Mouse (Mus musculus) retina, postnatal 1 day (tissue): Measurements from ENCODE around the gene Il17rd.

Experiments used
- DNase-seq: peaks from one replicate; pipeline ENCODE4 v3.0.0-alpha.2; 2012

Gene Il17rd

GRCm38 (mm10) chr14:27048231-27048956, 9.7 kb downstream of the Il17rd start:
- DNase-seq: no peak

GRCm38 (mm10) chr14:27050043-27050442, 11.3 kb downstream of the Il17rd start:
- DNase-seq: no peak

GRCm38 (mm10) chr14:27050560-27051510, 12.1 kb downstream of the Il17rd start:
- DNase-seq: no peak

GRCm38 (mm10) chr14:27051511-27051895, 12.8 kb downstream of the Il17rd start:
- DNase-seq: no peak

- DNase-seq: no peak
These were observed 19.9 kb downstream of the Il17rd start for GRCm38 (mm10) chr14:27058535-27059223.

- DNase-seq: no peak
These were observed 20.4 kb downstream of the Il17rd start for GRCm38 (mm10) chr14:27059224-27059558.

- DNase-seq: no peak
These were observed 24.6 kb downstream of the Il17rd start for GRCm38 (mm10) chr14:27063338-27063737.

GRCm38 (mm10) chr14:27066171-27066929, 27.6 kb downstream of the Il17rd start:
- DNase-seq: peak; percentile 90

- DNase-seq: no peak
These were observed 29.1 kb downstream of the Il17rd start for GRCm38 (mm10) chr14:27067866-27068271.

GRCm38 (mm10) chr14:27069434-27070097, 30.8 kb downstream of the Il17rd start:
- peak; percentile 66 for DNase-seq

- no peak for DNase-seq
These were observed 31.4 kb downstream of the Il17rd start for GRCm38 (mm10) chr14:27070128-27070527.

- DNase-seq: no peak
These were observed 32.0 kb downstream of the Il17rd start for GRCm38 (mm10) chr14:27070758-27071157.

GRCm38 (mm10) chr14:27071985-27072384, 33.2 kb downstream of the Il17rd start:
- peak; percentile 63 for DNase-seq

GRCm38 (mm10) chr14:27075084-27075483, 36.3 kb downstream of the Il17rd start:
- no peak for DNase-seq

GRCm38 (mm10) chr14:27075909-27076521, 37.3 kb downstream of the Il17rd start:
- peak; percentile 66 for DNase-seq

GRCm38 (mm10) chr14:27076522-27076920, 37.8 kb downstream of the Il17rd start:
- DNase-seq: no peak

GRCm38 (mm10) chr14:27081536-27082275, 43.0 kb downstream of the Il17rd start:
- no peak for DNase-seq

GRCm38 (mm10) chr14:27085471-27085870, 46.7 kb downstream of the Il17rd start:
- DNase-seq: no peak

GRCm38 (mm10) chr14:27085999-27086398, 47.3 kb downstream of the Il17rd start:
- no peak for DNase-seq

GRCm38 (mm10) chr14:27094247-27094646, 55.5 kb downstream of the Il17rd start:
- no peak for DNase-seq

GRCm38 (mm10) chr14:27096133-27096532, 57.4 kb downstream of the Il17rd start:
- no peak for DNase-seq
